Mouse (Mus musculus) stomach, embryonic 14.5 days (tissue): ENCODE measurements around the gene H1f0. TPM values are rescaled to one million over a fixed set of nuclear protein-coding genes. Genes with fewer than 3 reads are reported as not detected.

Experiments
- ATAC-seq: fragments of 200-750 bp; cut with Nextera tagmentation; 2 replicates; pipeline ENCODE4 v1.8.0; 2017; ENCODE audit warnings: low read depth, moderate TSS enrichment; ENCODE audit not compliant: insufficient number of reproducible peaks, insufficient read depth, low FRiP score
- H3K27ac ChIP-seq: fragments of 300-500 bp; sonication (generic); 2 replicates; pipeline ENCODE4 v1.5.1; 2014; ENCODE audit warnings: mild to moderate bottlenecking, low read length, moderate library complexity, mixed read lengths
- H3K27me3 ChIP-seq: fragments of 300-500 bp; sonication (generic); 2 replicates; pipeline ENCODE4 v1.6.1; 2014; ENCODE audit warnings: low read length, control low read depth, mixed read lengths; ENCODE audit not compliant: control insufficient read depth, insufficient read depth
- H3K36me3 ChIP-seq: fragments of 300-500 bp; sonication (generic); 2 replicates; pipeline ENCODE4 v1.6.1; 2014; ENCODE audit warnings: mild to moderate bottlenecking, control low read depth, low read length, moderate library complexity, mixed read lengths; ENCODE audit not compliant: control insufficient read depth, insufficient read depth
- H3K4me1 ChIP-seq: fragments of 300-500 bp; sonication (generic); 2 replicates; pipeline ENCODE4 v1.6.1; 2014; ENCODE audit warnings: low read length, control low read depth, mixed read lengths; ENCODE audit not compliant: control insufficient read depth, insufficient read depth
- H3K4me2 ChIP-seq: fragments of 300-500 bp; sonication (generic); replicated peaks from 2 replicates; pipeline ENCODE4 v1.6.1; 2014; ENCODE audit warnings: low read depth, low read length, control low read depth
- H3K4me3 ChIP-seq: fragments of 300-500 bp; sonication (generic); 2 replicates; pipeline ENCODE4 v1.5.1; 2014; ENCODE audit warnings: low read depth, low read length, control low read depth
- H3K9ac ChIP-seq: fragments of 300-500 bp; sonication (generic); replicated peaks from 2 replicates; pipeline ENCODE4 v1.6.1; 2014; ENCODE audit warnings: low read depth, mild to moderate bottlenecking, control low read depth, low read length, moderate library complexity, mixed read lengths
- H3K9me3 ChIP-seq: fragments of 300-500 bp; sonication (generic); 2 replicates; pipeline ENCODE4 v1.6.1; 2016; ENCODE audit warnings: low read depth, low read length, control low read depth; ENCODE audit not compliant: control insufficient read depth
- WGBS: fragments of 180-500 bp; shearing (Covaris S2); extraction: QIAGEN DNeasy Blood & Tissue Kit; methylation state at CpG from one replicate; pipeline ENCODE4 v1.1.7; 2014; 5-methylcytosine and 5-hydroxymethylcytosine counted together
- polyA plus RNA-seq: library from polyadenylated mRNA; unstranded; fragments of >200 nt; fragmentation: Nextera tagmentation; extraction: Ambion mirVana; gene quantifications from 2 replicates; pipeline ENCODE4 v1.2.1, GENCODE M21; 2014

Gene H1f0
- polyA plus RNA-seq, 1 experiment from 2014 or later: 160 TPM

GRCm38 (mm10) chr15:78998348-78998747, 29.9 kb upstream of the H1f0 start:
- Histone ChIP-seq H3K27me3 (no peaks in the 10 kb centered on the region), H3K4me3 (no peak overlapping the region), H3K9ac (no peak overlapping the region), H3K4me1 (no peaks in the 10 kb centered on the region), H3K4me2 (no peak overlapping the region), H3K27ac (no peak overlapping the region; the same call in 1 of the 2 replicates), H3K36me3 (peaks cover 65% of the 10 kb centered on the region), H3K9me3 (no peaks in the 10 kb centered on the region)
- 60% methylated on average over 8 of the region's 8 CpGs for WGBS
- ATAC-seq: no peak

GRCm38 (mm10) chr15:78999586-78999985, 28.7 kb upstream of the H1f0 start:
- 82% methylated on average over 11 of the region's 11 CpGs for WGBS

DNA sequence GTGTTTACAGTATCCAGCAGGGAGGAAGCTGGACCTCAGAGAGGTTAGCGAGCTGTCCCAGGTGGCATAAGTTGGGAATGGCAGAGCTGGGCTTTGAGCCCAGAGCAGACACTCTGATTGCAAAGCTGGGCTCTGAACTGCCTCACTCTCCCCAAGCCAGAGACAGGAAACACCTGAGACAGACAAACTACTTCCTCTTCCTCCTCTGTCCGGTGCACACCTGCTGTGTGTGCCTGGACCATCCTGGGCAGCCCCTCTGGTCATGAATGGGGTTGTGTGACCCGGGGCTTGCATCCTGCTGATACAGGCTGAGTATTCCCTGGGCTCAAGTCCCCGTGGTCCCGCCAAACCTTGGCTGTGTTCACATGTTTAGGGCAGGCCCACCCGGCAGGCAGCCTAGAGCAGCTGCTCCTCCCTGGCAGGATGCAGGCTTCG, 27.9 kb upstream of the H1f0 start:
- Histone ChIP-seq H3K9me3 (no peaks in the 10 kb centered on the region), H3K4me2 (no peak overlapping the region), H3K27me3 (no peaks in the 10 kb centered on the region), H3K9ac (no peak overlapping the region), H3K27ac (no peak overlapping the region), H3K36me3 (peaks cover 64% of the 10 kb centered on the region), H3K4me3 (no peak overlapping the region), H3K4me1 (no peaks in the 10 kb centered on the region)
- 83% methylated on average over 7 of the region's 7 CpGs for WGBS
- no peak for ATAC-seq

More at GRCm38 (mm10) chr15:78999586-78999985, 28.7 kb upstream of the H1f0 start:
- Histone ChIP-seq H3K27me3 (no peaks in the 10 kb centered on the region), H3K4me3 (no peak overlapping the region), H3K4me1 (no peaks in the 10 kb centered on the region), H3K9me3 (no peaks in the 10 kb centered on the region), H3K9ac (no peak overlapping the region), H3K36me3 (peaks cover 65% of the 10 kb centered on the region), H3K4me2 (no peak overlapping the region), H3K27ac (no peak overlapping the region)
- no peak for ATAC-seq

- Histone ChIP-seq H3K27me3 (no peaks in the 10 kb centered on the region), H3K9me3 (no peaks in the 10 kb centered on the region), H3K4me2 (no peak overlapping the region), H3K9ac (no peak overlapping the region), H3K4me1 (no peaks in the 10 kb centered on the region), H3K36me3 (peaks cover 64% of the 10 kb centered on the region), H3K27ac (no peak overlapping the region), H3K4me3 (no peak overlapping the region)
- ATAC-seq: no peak
- WGBS: 96% methylated on average over 5 of the region's 5 CpGs
Observed at GRCm38 (mm10) chr15:79001559-79001958, 26.7 kb upstream of the H1f0 start.

DNA sequence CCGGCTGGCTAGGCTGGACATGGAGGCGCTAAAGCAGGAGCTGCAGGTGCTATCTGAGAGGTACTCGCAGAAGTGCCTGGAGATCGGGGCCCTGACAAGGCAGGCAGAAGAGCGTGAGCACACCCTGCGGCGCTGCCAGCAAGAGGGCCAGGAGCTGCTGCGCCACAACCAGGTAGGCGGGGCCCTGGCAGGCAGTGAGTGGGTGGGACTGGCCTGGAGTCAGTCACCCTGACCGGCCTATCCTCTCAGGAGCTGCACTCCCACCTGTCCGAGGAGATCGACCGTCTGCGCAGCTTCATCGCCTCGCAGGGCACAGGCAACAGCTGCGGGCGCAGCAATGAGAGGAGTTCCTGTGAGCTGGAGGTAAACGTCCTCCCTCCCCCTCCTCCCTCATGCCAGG, 26.2 kb upstream of the H1f0 start:
- Histone ChIP-seq H3K4me2 (no peak overlapping the region), H3K27me3 (no peaks in the 10 kb centered on the region), H3K4me3 (no peak overlapping the region), H3K27ac (no peak overlapping the region), H3K4me1 (no peaks in the 10 kb centered on the region), H3K36me3 (peaks cover 69% of the 10 kb centered on the region), H3K9me3 (no peaks in the 10 kb centered on the region), H3K9ac (no peak overlapping the region)
- ATAC-seq: peak; percentile 53; the same call in 1 of the 2 replicates
- 44% methylated on average over 19 of the region's 19 CpGs for WGBS

DNA sequence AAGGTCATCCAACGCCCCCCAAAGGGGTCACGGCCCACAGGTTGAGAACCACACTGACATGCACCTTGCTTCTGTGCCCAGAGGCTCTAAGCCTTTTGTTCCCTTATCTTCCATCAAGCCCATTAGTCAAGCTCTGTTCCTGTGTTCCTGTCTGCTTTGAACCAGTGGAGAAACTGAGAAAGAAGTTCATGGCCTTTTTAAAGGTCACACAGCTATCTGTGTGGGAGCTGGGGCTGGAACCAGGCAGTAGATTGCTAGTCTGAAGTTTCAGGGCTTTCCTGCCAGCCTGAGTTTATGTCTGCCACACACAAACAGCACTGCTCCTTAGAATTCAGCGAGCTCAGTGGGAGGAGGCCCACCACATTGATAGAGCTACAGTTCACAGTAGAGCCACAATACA, 25.2 kb upstream of the H1f0 start:
- no peak overlapping the region for H3K27ac ChIP-seq
- H3K36me3 ChIP-seq: peaks cover 70% of the 10 kb centered on the region

DNA sequence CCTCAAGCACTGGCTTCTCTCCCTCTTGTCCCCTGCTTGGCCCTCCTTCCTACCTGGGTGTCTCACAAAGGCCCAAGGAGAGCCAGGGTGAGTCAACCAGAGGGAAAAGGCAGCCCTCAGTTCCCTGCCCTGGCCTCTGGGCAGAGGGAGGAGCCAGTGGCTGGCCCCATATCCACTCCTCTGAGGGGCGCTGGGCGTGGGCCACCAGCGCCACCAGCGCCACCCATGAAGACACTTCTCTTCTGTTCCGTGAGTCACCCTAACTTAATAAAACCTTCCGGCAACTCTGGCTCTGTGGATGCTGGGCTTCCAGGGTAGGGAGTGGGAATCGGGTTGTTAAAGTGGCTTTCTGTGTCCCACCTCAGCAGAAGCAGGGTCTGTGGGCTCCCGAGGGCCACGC, 22.7 kb upstream of the H1f0 start:
- WGBS: 82% methylated on average over 9 of the region's 9 CpGs
- H3K4me3 ChIP-seq: no peak overlapping the region
- peaks cover 59% of the 10 kb centered on the region for H3K36me3 ChIP-seq
- no peaks in the 10 kb centered on the region for H3K4me1 ChIP-seq
- H3K27me3 ChIP-seq: no peaks in the 10 kb centered on the region
- no peak overlapping the region for H3K4me2 ChIP-seq
- no peak overlapping the region for H3K9ac ChIP-seq
- H3K27ac ChIP-seq: no peak overlapping the region
- no peaks in the 10 kb centered on the region for H3K9me3 ChIP-seq
- ATAC-seq: no peak

More for the DNA sequence above, 25.2 kb upstream of the H1f0 start:
- Histone ChIP-seq H3K9me3 (no peaks in the 10 kb centered on the region), H3K4me2 (no peak overlapping the region), H3K9ac (no peak overlapping the region), H3K4me1 (no peaks in the 10 kb centered on the region), H3K4me3 (no peak overlapping the region), H3K27me3 (no peaks in the 10 kb centered on the region)
- ATAC-seq: no peak
- 76% methylated on average over 3 of the region's 3 CpGs for WGBS

- Histone ChIP-seq H3K4me3 (no peak overlapping the region), H3K4me2 (no peak overlapping the region), H3K9me3 (no peaks in the 10 kb centered on the region), H3K4me1 (no peaks in the 10 kb centered on the region), H3K27me3 (no peaks in the 10 kb centered on the region), H3K9ac (no peak overlapping the region), H3K27ac (no peak overlapping the region), H3K36me3 (peaks cover 49% of the 10 kb centered on the region)
- 78% methylated on average over 3 of the region's 3 CpGs for WGBS
- ATAC-seq: no peak
Observed at GRCm38 (mm10) chr15:79006638-79007037, 21.6 kb upstream of the H1f0 start.

- Histone ChIP-seq H3K4me2 (no peak overlapping the region), H3K9me3 (no peaks in the 10 kb centered on the region), H3K27ac (no peak overlapping the region), H3K9ac (no peak overlapping the region), H3K27me3 (no peaks in the 10 kb centered on the region), H3K4me1 (no peaks in the 10 kb centered on the region), H3K4me3 (no peak overlapping the region), H3K36me3 (peaks cover 45% of the 10 kb centered on the region)
- 90% methylated on average over 5 of the region's 5 CpGs for WGBS
- no peak for ATAC-seq
Observed at GRCm38 (mm10) chr15:79007059-79007458, 21.2 kb upstream of the H1f0 start.
